In the genomic region with DNA sequence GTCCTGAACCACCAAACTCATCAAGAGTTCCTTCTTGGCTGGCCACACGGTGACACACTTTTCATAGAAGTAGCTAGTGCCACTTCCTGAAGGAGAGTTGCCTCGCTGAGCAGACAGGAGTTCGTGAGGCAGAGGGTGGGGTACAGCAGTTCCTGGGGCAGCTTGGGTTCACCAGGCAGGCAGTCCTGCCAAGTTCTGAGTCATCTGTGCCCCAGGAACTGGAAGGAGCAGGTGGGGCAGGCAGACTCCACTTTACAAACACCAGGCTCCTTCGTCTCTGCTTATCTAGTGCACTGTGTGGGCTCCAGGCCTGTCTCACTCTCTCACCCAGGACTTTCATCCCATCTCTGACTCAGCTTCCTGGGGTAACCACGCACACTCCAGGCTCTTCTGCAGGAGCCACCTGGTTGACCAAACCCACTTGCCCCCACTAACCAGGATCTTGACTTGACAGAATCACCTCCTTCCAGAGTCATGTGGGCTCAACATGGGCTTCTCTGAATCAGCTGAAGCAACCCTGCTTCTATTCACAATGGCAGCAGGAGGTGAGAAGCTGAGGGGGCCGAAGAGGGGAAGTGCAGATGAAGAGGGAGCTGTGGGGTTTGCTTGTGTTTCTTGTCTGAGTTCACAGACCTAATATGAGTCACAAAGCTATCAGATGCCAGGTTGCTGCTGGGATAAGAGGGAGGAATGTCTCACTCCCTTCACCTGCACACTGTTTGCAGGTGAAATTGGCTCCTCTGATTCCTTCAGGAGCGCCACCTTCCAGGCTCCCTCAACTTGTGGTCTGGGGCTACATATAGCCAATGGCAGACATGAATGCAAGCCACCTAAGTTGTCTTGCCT, we compare ENCODE assay signal across 9 mouse cellular contexts. TPM values are rescaled to one million over a fixed set of nuclear protein-coding genes. Genes with fewer than 3 reads are reported as not detected.
DNase-seq lines count a peak whose midpoint lies in the region; ATAC-seq lines count a peak whose summit lies in the region.
"Had no signal": no experiment of that assay in that cellular context is flagged by ENCODE, and none has a peak within 500 bp of the region (broad histone marks: within the 10 kb centered on the region; RNA-seq: fewer than 3 reads in every experiment).

No protein-coding gene starts in this region.

- H3K4me3 ChIP-seq in intestine, embryonic 14.5 days (ENCODE audit: low read depth, low read length): no peak overlapping the region
- no peak overlapping the region for H3K4me3 ChIP-seq in forebrain, embryonic 16.5 days (replicated peaks; ENCODE audit: low read length)
- H3K4me3 ChIP-seq: heart, embryonic 13.5 days had no signal

- 52% methylated on average over 7 of the region's 7 CpGs for WGBS in intestine, embryonic 14.5 days
- 78% methylated on average over 7 of the region's 7 CpGs for WGBS in forebrain, embryonic 16.5 days

- no peak overlapping the region for H3K27ac ChIP-seq in intestine, embryonic 14.5 days (ENCODE audit: low read depth)
- no peak overlapping the region for H3K27ac ChIP-seq in forebrain, embryonic 16.5 days (ENCODE audit: low read length)
- H3K27ac ChIP-seq: heart, embryonic 13.5 days; macrophage had no signal

- no peak overlapping the region for H3K9ac ChIP-seq in intestine, embryonic 14.5 days (ENCODE audit: low read length)
- no peak overlapping the region for H3K9ac ChIP-seq in forebrain, embryonic 16.5 days (replicated peaks; ENCODE audit: low read depth, low read length)
- H3K9ac ChIP-seq: heart, embryonic 13.5 days had no signal

- no peaks in the 10 kb centered on the region for H3K27me3 ChIP-seq in intestine, embryonic 14.5 days (replicated peaks; ENCODE audit: control insufficient read depth, insufficient read depth, low read length)
- H3K27me3 ChIP-seq in forebrain, embryonic 16.5 days (replicated peaks; ENCODE audit: control insufficient read depth, insufficient read depth, low read length): no peaks in the 10 kb centered on the region
- H3K27me3 ChIP-seq: heart, embryonic 13.5 days had no signal

- no peaks in the 10 kb centered on the region for H3K9me3 ChIP-seq in intestine, embryonic 14.5 days (ENCODE audit: control insufficient read depth, low read length)
- H3K9me3 ChIP-seq in forebrain, embryonic 16.5 days (ENCODE audit: control insufficient read depth, low read length): no peaks in the 10 kb centered on the region
- H3K9me3 ChIP-seq: heart, embryonic 13.5 days had no signal

- peak; percentile 70; the same call in 1 of the 2 replicates for ATAC-seq in intestine, embryonic 14.5 days (replicated peaks; ENCODE audit: low FRiP score, low TSS enrichment, low read depth)
- ATAC-seq in forebrain, embryonic 16.5 days: no peak

- peaks cover 7% of the 10 kb centered on the region for H3K4me1 ChIP-seq in intestine, embryonic 14.5 days (replicated peaks; ENCODE audit: control insufficient read depth, insufficient read depth, low read length)
- no peaks in the 10 kb centered on the region for H3K4me1 ChIP-seq in forebrain, embryonic 16.5 days (replicated peaks; ENCODE audit: control insufficient read depth, insufficient read depth, low read length)

- DNase-seq in 3T3-L1 (ENCODE audit: low read depth, low spot score): peak; percentile 89
- peak; percentile 81 for DNase-seq in NIH3T3 (ENCODE audit: low read depth)
- no peak for DNase-seq in intestine, embryonic 14.5 days (ENCODE audit: low spot score)
- DNase-seq in lung, postnatal 10 days: peak; percentile 79
- DNase-seq in B cell, adult 2 months: no peak
- no peak for DNase-seq in embryo, embryonic 11 days

- no peaks in the 10 kb centered on the region for H3K36me3 ChIP-seq in intestine, embryonic 14.5 days (ENCODE audit: control insufficient read depth, insufficient read depth, low read length)
- H3K36me3 ChIP-seq in forebrain, embryonic 16.5 days (ENCODE audit: control insufficient read depth, insufficient read depth): no peaks in the 10 kb centered on the region
- H3K36me3 ChIP-seq: heart, embryonic 13.5 days had no signal

- no peak overlapping the region for H3K4me2 ChIP-seq in intestine, embryonic 14.5 days (ENCODE audit: low read length)
- no peak overlapping the region for H3K4me2 ChIP-seq in forebrain, embryonic 16.5 days (ENCODE audit: low read length)
- H3K4me2 ChIP-seq: heart, embryonic 13.5 days had no signal

RNA-seq across cellular contexts. Expression of a gene that starts 58.2 kb away (rescaled TPM):
- polyA plus RNA-seq in intestine, embryonic 14.5 days (2014; fragmentation: Nextera tagmentation; extraction: Ambion mirVana): 18.8 and 19.1 TPM in 2 replicates
- 54.6 and 68.2 TPM in 2 replicates for polyA plus RNA-seq in forebrain, embryonic 16.5 days (2015; fragmentation: Nextera tagmentation; extraction: Ambion mirVana)

Comparison
In these comparisons a context has a peak if more than half of its experiments do, and no peak if none do; other contexts are left out.
1. DNase-seq: peak in 3T3-L1 (single experiment), NIH3T3 (single experiment) and lung, postnatal 10 days (single experiment); none in intestine, embryonic 14.5 days (single experiment), B cell, adult 2 months (0 of 2) and embryo, embryonic 11 days (single experiment).